Mouse (Mus musculus): ENCODE results near the gene Sema3b.
A peak's percentile ranks its signal among the peaks of the same experiment; 100 is the strongest.

Gene Sema3b

GRCm38 (mm10) chr9:107627387-107628255 lies 18.6 kb upstream of the Sema3b start:
- Histone ChIP-seq H3K36me3 (ENCODE audit: control insufficient read depth, insufficient read depth, low read length, poor library complexity, severe bottlenecking) (peaks cover 3% of the 10 kb centered on the region), H3K27me3 (ENCODE audit: control insufficient read depth, insufficient read depth, low read length, poor library complexity, severe bottlenecking) (no peaks in the 10 kb centered on the region)
- DNase-seq (ENCODE audit: low read depth, low spot score): no peak

DNA sequence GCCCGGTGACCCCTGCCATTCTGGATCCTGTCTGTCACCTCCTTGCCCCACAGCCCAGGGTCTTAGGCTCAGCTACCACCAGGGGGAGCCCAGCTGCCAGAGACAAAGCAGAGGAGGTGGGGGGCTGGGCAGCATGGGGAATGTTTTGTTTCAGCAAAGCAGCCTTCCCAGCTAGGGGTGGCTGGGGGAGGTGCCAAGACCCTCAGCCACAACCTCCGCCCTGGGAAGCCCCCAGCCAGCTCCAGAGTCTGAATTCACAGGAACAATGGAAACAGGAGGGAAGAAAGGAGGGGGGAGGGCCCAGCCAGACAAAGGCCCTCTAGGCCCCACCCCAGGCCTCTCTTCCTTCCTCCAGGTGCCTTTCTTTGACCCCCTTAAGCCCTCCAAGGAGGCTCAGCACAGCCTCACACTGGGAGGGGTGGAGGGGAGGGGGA lies 17.8 kb upstream of the Sema3b start:
- Histone ChIP-seq H3K36me3 (ENCODE audit: control insufficient read depth, insufficient read depth, low read length, poor library complexity, severe bottlenecking) (peaks cover 3% of the 10 kb centered on the region; the same call in 1 of the 2 replicates), H3K27me3 (ENCODE audit: control insufficient read depth, insufficient read depth, low read length, poor library complexity, severe bottlenecking) (no peaks in the 10 kb centered on the region)
- peak; percentile 87 for DNase-seq (ENCODE audit: low read depth, low spot score)

- DNase-seq (ENCODE audit: low read depth, low spot score): no peak
- H3K36me3 ChIP-seq (ENCODE audit: control insufficient read depth, insufficient read depth, low read length, poor library complexity, severe bottlenecking): peaks cover 3% of the 10 kb centered on the region; the same call in 1 of the 2 replicates
- H3K27me3 ChIP-seq (ENCODE audit: control insufficient read depth, insufficient read depth, low read length, poor library complexity, severe bottlenecking): no peaks in the 10 kb centered on the region
Measured at GRCm38 (mm10) chr9:107626158-107626843, 17.3 kb upstream of the Sema3b start.

DNA sequence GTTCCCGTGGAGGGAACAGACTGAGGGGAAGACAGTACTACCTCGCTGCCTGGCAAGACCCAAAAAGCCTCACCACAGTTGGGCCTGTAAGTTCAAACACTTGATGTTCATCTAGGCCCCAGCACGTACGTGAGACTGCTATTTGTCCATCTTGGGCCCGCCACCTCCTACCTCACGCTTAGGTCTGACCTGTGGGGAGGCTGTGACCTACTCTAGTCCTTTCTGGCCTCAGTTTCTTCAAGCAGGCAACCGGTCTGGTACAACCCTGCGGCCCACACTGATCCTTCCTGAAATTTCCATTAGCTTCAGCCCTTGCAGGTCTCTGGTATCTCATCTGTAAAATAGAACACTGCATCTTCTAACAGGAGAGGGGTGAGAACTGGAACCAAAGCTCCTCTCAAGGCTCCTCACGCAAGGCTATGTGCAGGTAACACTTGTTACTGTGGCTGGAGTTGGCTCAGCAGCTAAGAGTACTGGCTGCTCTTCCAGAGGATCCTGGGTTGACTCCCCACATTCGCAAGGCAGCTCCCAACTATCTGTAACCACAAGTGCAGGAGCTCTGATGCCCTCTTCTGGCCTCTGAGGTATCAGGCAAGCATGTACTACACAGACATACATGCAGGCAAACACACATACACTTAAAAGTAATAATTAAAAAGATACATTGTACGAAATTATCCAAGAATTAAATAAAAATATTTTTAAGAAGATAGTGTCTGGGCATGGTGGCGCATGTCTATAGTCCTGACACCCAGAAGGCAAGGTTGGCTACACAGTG lies 16.5 kb upstream of the Sema3b start:
- DNase-seq (ENCODE audit: low read depth, low spot score): no peak
- H3K27me3 ChIP-seq (ENCODE audit: control insufficient read depth, insufficient read depth, low read length, poor library complexity, severe bottlenecking): no peaks in the 10 kb centered on the region
- peaks cover 3% of the 10 kb centered on the region; the same call in 1 of the 2 replicates for H3K36me3 ChIP-seq (ENCODE audit: control insufficient read depth, insufficient read depth, low read length, poor library complexity, severe bottlenecking)

- no peaks in the 10 kb centered on the region for H3K27me3 ChIP-seq (ENCODE audit: control insufficient read depth, insufficient read depth, low read length, poor library complexity, severe bottlenecking)
- H3K36me3 ChIP-seq (ENCODE audit: control insufficient read depth, insufficient read depth, low read length, poor library complexity, severe bottlenecking): peaks cover 3% of the 10 kb centered on the region; the same call in 1 of the 2 replicates
- no peak for DNase-seq (ENCODE audit: low read depth, low spot score)
Measured at GRCm38 (mm10) chr9:107624951-107625350, 15.9 kb upstream of the Sema3b start.

DNA sequence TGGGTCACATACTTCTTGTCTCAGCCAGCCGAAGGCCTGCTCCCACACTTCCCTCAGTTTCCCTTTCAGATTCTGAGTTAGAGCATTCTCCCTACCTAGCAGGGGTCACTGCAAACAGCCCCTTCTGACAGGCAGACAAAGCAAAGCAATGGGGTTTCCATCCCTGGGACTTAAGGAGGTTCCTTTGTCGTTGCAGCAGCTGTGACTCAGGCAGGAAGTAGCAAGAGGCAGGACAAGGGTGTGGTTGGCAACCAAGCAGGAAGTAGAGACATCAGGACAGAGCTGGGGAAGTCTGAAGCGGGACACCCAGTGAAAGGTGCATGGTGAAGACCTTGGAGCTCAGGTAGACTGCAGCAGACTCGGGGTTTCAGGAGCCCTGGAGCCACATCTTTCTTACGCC lies 15.5 kb upstream of the Sema3b start:
- Histone ChIP-seq H3K36me3 (ENCODE audit: control insufficient read depth, insufficient read depth, low read length, poor library complexity, severe bottlenecking) (peaks cover 4% of the 10 kb centered on the region; the same call in 1 of the 2 replicates), H3K27me3 (ENCODE audit: control insufficient read depth, insufficient read depth, low read length, poor library complexity, severe bottlenecking) (no peaks in the 10 kb centered on the region)
- DNase-seq (ENCODE audit: low read depth, low spot score): peak; percentile 56

DNA sequence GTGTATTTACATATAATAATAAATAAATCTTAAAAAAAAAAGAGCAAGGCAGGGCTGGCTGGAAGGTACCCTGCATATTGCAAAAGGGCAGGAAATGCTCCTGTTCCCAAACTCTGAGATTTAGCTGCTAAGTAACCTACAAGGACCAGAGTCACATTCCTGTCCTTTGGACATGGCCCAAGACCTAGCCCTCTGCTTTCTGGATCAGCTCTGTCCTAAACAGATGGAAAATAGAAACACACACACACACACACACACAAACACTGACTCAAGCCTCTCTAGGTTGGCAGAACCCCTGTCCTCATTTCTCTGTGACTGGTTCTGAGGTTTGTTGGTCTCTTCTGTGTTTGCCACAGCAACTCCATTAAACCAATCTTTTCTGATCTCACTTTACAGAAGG lies 11.9 kb upstream of the Sema3b start:
- no peak for DNase-seq (ENCODE audit: low read depth, low spot score)
- Histone ChIP-seq H3K27me3 (ENCODE audit: control insufficient read depth, insufficient read depth, low read length, poor library complexity, severe bottlenecking) (no peaks in the 10 kb centered on the region), H3K36me3 (ENCODE audit: control insufficient read depth, insufficient read depth, low read length, poor library complexity, severe bottlenecking) (peaks cover 13% of the 10 kb centered on the region)

GRCm38 (mm10) chr9:107619546-107619879 lies 10.5 kb upstream of the Sema3b start:
- H3K36me3 ChIP-seq (ENCODE audit: control insufficient read depth, insufficient read depth, low read length, poor library complexity, severe bottlenecking): peaks cover 20% of the 10 kb centered on the region
- no peak for DNase-seq (ENCODE audit: low read depth, low spot score)
- no peaks in the 10 kb centered on the region for H3K27me3 ChIP-seq (ENCODE audit: control insufficient read depth, insufficient read depth, low read length, poor library complexity, severe bottlenecking)

- peaks cover 24% of the 10 kb centered on the region for H3K36me3 ChIP-seq (ENCODE audit: control insufficient read depth, insufficient read depth, low read length, poor library complexity, severe bottlenecking)
- H3K27me3 ChIP-seq (ENCODE audit: control insufficient read depth, insufficient read depth, low read length, poor library complexity, severe bottlenecking): no peaks in the 10 kb centered on the region
- DNase-seq (ENCODE audit: low read depth, low spot score): no peak
Measured at GRCm38 (mm10) chr9:107618778-107619545, 9.9 kb upstream of the Sema3b start.

DNA sequence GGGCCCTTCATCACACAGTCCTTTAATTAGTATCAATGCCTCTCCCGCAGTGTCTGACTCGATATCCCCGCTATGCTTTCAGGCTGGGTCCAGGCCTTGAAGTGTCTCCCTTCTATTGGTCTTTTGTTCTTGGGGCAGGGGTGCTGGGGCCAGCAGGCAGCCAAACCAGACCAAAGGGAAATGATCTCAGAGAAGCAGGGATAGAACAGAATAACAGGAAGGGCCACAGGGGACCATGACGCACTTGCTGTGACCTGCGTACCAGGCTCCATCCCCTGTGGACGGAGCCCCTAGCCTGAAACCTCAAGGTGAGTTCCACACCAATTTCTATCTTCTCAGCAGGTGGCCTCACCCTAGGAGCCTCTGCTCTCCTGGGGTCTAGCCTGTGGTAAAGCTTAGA lies 9.1 kb upstream of the Sema3b start:
- Histone ChIP-seq H3K27me3 (ENCODE audit: control insufficient read depth, insufficient read depth, low read length, poor library complexity, severe bottlenecking) (no peaks in the 10 kb centered on the region), H3K36me3 (ENCODE audit: control insufficient read depth, insufficient read depth, low read length, poor library complexity, severe bottlenecking) (peaks cover 24% of the 10 kb centered on the region)
- DNase-seq (ENCODE audit: low read depth, low spot score): no peak

DNA sequence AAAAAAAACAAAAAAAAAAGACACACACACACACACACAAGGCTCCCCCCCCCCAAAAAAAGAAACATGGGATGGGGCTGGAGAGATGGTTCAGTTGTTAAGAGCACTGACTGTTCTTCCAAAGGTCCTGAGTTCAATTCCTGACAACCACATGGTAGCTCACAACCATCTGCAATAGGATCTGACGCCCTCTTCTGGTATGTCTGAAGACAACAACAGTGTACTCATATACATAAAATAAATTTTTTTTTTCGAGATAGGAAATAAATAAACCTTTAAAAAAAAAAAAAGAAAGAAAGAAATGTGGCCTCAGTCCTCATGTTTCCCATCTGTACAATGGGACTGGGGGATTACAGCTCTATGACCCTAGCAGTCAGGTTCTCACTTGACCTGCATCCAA lies 8.4 kb upstream of the Sema3b start:
- H3K27me3 ChIP-seq (ENCODE audit: control insufficient read depth, insufficient read depth, low read length, poor library complexity, severe bottlenecking): no peaks in the 10 kb centered on the region
- DNase-seq (ENCODE audit: low read depth, low spot score): peak; percentile 46
- H3K36me3 ChIP-seq (ENCODE audit: control insufficient read depth, insufficient read depth, low read length, poor library complexity, severe bottlenecking): peaks cover 24% of the 10 kb centered on the region

DNA sequence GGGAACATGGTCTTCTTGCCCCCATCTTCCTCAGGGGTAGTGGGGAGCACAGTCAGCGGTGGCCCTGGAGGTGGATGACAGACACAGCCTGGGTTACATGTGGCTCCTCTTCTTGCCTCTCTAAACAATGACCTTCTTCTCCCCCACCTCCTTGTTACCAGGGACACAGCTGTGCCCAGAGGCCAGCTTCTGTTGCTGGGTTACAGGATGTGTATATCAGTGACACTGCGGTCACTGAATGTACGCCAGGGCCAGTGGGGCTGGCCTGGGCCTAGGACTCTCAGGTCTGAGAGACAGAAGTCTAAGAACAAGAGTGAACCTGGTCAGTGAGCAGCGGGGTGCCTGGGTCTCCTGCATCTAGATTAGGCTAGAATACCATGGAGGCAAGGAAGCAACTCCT lies 6.0 kb upstream of the Sema3b start:
- DNase-seq (ENCODE audit: low read depth, low spot score): no peak
- Histone ChIP-seq H3K27me3 (ENCODE audit: control insufficient read depth, insufficient read depth, low read length, poor library complexity, severe bottlenecking) (no peaks in the 10 kb centered on the region), H3K36me3 (ENCODE audit: control insufficient read depth, insufficient read depth, low read length, poor library complexity, severe bottlenecking) (peaks cover 24% of the 10 kb centered on the region)

DNA sequence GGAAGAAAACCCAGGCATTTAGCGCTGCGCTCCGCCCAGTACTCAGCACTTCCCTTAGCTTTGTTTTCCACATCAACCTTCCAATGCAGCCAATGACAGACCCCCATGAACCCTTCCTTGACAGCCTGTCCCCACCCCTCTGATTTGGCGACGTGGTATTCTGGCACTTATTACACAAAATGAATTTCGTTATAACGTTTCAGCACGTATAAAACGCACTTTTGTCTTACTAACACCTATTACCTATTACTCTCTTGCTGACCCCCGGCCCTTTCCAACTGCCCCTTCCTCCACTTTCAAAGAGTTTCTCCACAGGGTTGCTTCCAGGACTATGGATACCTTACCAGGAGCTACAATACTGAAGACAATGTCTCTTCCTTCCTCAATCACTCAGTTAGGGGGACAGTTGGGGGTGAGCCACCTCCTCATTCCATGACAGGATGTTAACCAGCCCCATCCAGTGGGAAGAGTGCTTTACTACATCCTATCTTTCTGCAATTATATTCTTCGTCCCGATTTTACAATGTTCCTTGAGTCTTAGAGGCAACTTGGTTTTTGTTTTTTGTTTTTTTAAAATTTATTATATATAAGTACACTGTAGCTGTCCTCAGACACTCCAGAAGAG lies 4.0 kb upstream of the Sema3b start:
- DNase-seq (ENCODE audit: low read depth, low spot score): no peak
- Histone ChIP-seq H3K27me3 (ENCODE audit: control insufficient read depth, insufficient read depth, low read length, poor library complexity, severe bottlenecking) (no peaks in the 10 kb centered on the region), H3K36me3 (ENCODE audit: control insufficient read depth, insufficient read depth, low read length, poor library complexity, severe bottlenecking) (peaks cover 19% of the 10 kb centered on the region)

Data from splenic B cell, adult 2 months (primary cell).